In the genomic region with DNA sequence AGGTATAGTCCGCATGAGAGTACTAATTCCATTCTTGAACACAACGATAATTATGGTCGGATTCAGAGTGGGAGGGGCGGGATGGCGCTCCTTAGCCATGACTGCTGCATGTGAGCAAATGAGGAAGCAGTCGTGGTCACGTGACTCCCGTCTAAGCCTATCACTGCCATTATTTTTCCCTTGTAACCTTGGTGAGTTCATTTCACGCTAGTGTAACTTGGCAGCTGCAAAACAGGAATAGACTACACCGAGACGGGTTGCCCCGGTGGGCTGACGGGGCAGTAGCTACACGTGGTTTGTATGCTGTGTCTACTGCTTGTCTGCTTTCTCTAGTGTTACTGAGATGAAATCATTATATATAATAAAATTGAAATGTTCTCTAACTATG, we compare ENCODE assay signal across 13 mouse cellular contexts. TPM values are rescaled to one million over a fixed set of nuclear protein-coding genes. Genes with fewer than 3 reads are reported as not detected.
DNase-seq lines count a peak whose midpoint lies in the region; ATAC-seq and TF ChIP-seq lines count a peak whose summit lies in the region.
"Had no signal": no experiment of that assay in that cellular context is flagged by ENCODE, and none has a peak within 500 bp of the region (broad histone marks: within the 10 kb centered on the region; RNA-seq: fewer than 3 reads in every experiment).

No protein-coding gene starts in this region.

- H3K9ac ChIP-seq in hindbrain, postnatal 0 days (replicated peaks; ENCODE audit: low read length), result no peak overlapping the region
- no peak overlapping the region for H3K9ac ChIP-seq in hindbrain, embryonic 11.5 days (ENCODE audit: low read depth, low read length)
- H3K9ac ChIP-seq in forebrain, postnatal 0 days, result no peak overlapping the region
- H3K9ac ChIP-seq: heart, embryonic 13.5 days had no signal

- 67% methylated on average over 14 of the region's 14 CpGs for WGBS in hindbrain, postnatal 0 days
- WGBS in hindbrain, embryonic 11.5 days, result 93% methylated on average over 14 of the region's 14 CpGs
- 60% methylated on average over 14 of the region's 14 CpGs for WGBS in forebrain, postnatal 0 days

- H3ac ChIP-seq in C2C12 (ENCODE audit: control insufficient read depth, insufficient read length, low read depth), result no peak overlapping the region

- no peaks in the 10 kb centered on the region for H3K36me3 ChIP-seq in hindbrain, postnatal 0 days (ENCODE audit: insufficient read depth, low read length)
- no peaks in the 10 kb centered on the region for H3K36me3 ChIP-seq in hindbrain, embryonic 11.5 days (ENCODE audit: control insufficient read depth, insufficient read depth, low read length)
- H3K36me3 ChIP-seq in C2C12 (ENCODE audit: control insufficient read depth, insufficient read depth), result no peaks in the 10 kb centered on the region
- no peaks in the 10 kb centered on the region for H3K36me3 ChIP-seq in forebrain, postnatal 0 days (ENCODE audit: insufficient read depth)
- H3K36me3 ChIP-seq: heart, embryonic 13.5 days had no signal

- H3K4me2 ChIP-seq in hindbrain, postnatal 0 days (ENCODE audit: low read depth, low read length), result no peak overlapping the region
- no peak overlapping the region for H3K4me2 ChIP-seq in hindbrain, embryonic 11.5 days (replicated peaks; ENCODE audit: low read depth, low read length)
- peak overlapping the region; percentile 2; the same call in 1 of the 2 replicates for H3K4me2 ChIP-seq in forebrain, postnatal 0 days (ENCODE audit: low read depth)
- H3K4me2 ChIP-seq: heart, embryonic 13.5 days had no signal

- H3K79me2 ChIP-seq in C2C12 (ENCODE audit: control insufficient read depth, insufficient read depth), result no peaks in the 10 kb centered on the region

- H3K79me3 ChIP-seq in C2C12 (ENCODE audit: low read depth), result no peaks in the 10 kb centered on the region

- no peaks in the 10 kb centered on the region for H3K9me3 ChIP-seq in hindbrain, postnatal 0 days (ENCODE audit: low read length)
- H3K9me3 ChIP-seq in hindbrain, embryonic 11.5 days (ENCODE audit: control insufficient read depth, low read length), result no peaks in the 10 kb centered on the region
- H3K9me3 ChIP-seq in forebrain, postnatal 0 days (ENCODE audit: low read length), result no peaks in the 10 kb centered on the region
- H3K9me3 ChIP-seq: heart, embryonic 13.5 days had no signal

- ATAC-seq in hindbrain, postnatal 0 days, result peak; percentile 43; the same call in 1 of the 2 replicates
- no peak for ATAC-seq in hindbrain, embryonic 11.5 days (ENCODE audit: low FRiP score)
- ATAC-seq in forebrain, postnatal 0 days, result peak; percentile 92
- ATAC-seq: activated CD4-positive, CD25-positive, alpha-beta regulatory T cell, adult 4 months had no signal

- DNase-seq in hindbrain, postnatal 0 days (ENCODE audit: low spot score), result peak; percentile 39
- DNase-seq in hindbrain, embryonic 11.5 days (ENCODE audit: low spot score), result no peak
- peak; percentile 7 for DNase-seq in brain, adult 2 months (ENCODE audit: low read depth, low spot score)
- DNase-seq in forebrain, postnatal 0 days, result peak; percentile 67
- no peak for DNase-seq in thymus, postnatal 0 days (ENCODE audit: low spot score)
- DNase-seq in cerebellum, adult 11-12 months, result no peak
- DNase-seq: gastrocnemius, postnatal 10 days; lung, postnatal 36 days; thymus, postnatal 14 days had no signal

- H3K27ac ChIP-seq in hindbrain, postnatal 0 days, result no peak overlapping the region
- H3K27ac ChIP-seq in hindbrain, embryonic 11.5 days (ENCODE audit: low read depth, low read length), result no peak overlapping the region
- H3K27ac ChIP-seq in forebrain, postnatal 0 days (ENCODE audit: low read depth, low read length), result no peak overlapping the region
- H3K27ac ChIP-seq: heart, embryonic 13.5 days had no signal

- TF ChIP-seq CTCF in hindbrain, postnatal 0 days (IDR thresholded peaks at IDR 0.05; ENCODE audit: low read depth), result no peak
- TF ChIP-seq CTCF in C2C12 (IDR thresholded peaks at IDR 0.05; ENCODE audit: control insufficient read depth, insufficient read depth, insufficient read length), result no peak
- no peak for TF ChIP-seq CTCF in forebrain, postnatal 0 days (IDR thresholded peaks at IDR 0.05; ENCODE audit: low read depth)

- H3K4me3 ChIP-seq in hindbrain, postnatal 0 days (ENCODE audit: low read length), result no peak overlapping the region
- no peak overlapping the region for H3K4me3 ChIP-seq in hindbrain, embryonic 11.5 days (ENCODE audit: low read depth, low read length)
- H3K4me3 ChIP-seq in C2C12 (ENCODE audit: insufficient read depth, poor library complexity, severe bottlenecking), result no peak overlapping the region
- H3K4me3 ChIP-seq in forebrain, postnatal 0 days (ENCODE audit: low read depth, low read length), result no peak overlapping the region
- H3K4me3 ChIP-seq: heart, embryonic 13.5 days; myocyte had no signal

- H3K4me1 ChIP-seq in hindbrain, postnatal 0 days (ENCODE audit: insufficient read depth, low read length), result 0 out of 2 replicates have a peak, but pooled peaks cover 3% of the 10 kb centered on the region
- H3K4me1 ChIP-seq in hindbrain, embryonic 11.5 days (replicated peaks; ENCODE audit: control insufficient read depth, insufficient read depth, low read length), result no peaks in the 10 kb centered on the region
- no peaks in the 10 kb centered on the region for H3K4me1 ChIP-seq in forebrain, postnatal 0 days (ENCODE audit: insufficient read depth)

- no peaks in the 10 kb centered on the region for H3K27me3 ChIP-seq in hindbrain, postnatal 0 days (ENCODE audit: insufficient read depth, low read length)
- H3K27me3 ChIP-seq in hindbrain, embryonic 11.5 days (ENCODE audit: control insufficient read depth, insufficient read depth, low read length), result no peaks in the 10 kb centered on the region
- peaks cover 13% of the 10 kb centered on the region for H3K27me3 ChIP-seq in C2C12 (ENCODE audit: control insufficient read depth, insufficient read depth, insufficient read length)
- H3K27me3 ChIP-seq in forebrain, postnatal 0 days (ENCODE audit: insufficient read depth, low read length), result no peaks in the 10 kb centered on the region

TF ChIP-seq in C2C12, 6 proteins besides CTCF, POLR2A, EP300 and RAD21:
- TF ChIP-seq USF1 (IDR thresholded peaks at IDR 0.05; ENCODE audit: low read depth) (peak; percentile 46), MAX (IDR thresholded peaks at IDR 0.05) (no peak)

RNA-seq across cellular contexts. Expression of a gene that starts 25.1 kb away (rescaled TPM):
- total RNA-seq in hindbrain, postnatal 0 days (2014; rRNA removed), result 3.6 and 4.5 TPM in 2 replicates
- 0.89 and 1.0 TPM in 2 replicates for polyA plus RNA-seq in hindbrain, postnatal 0 days (2015; fragmentation: Nextera tagmentation; extraction: Ambion mirVana)
- polyA plus RNA-seq in hindbrain, embryonic 11.5 days (2014; fragmentation: Nextera tagmentation; extraction: Ambion mirVana), result 2.8 and 3.6 TPM in 2 replicates
- polyA plus RNA-seq in C2C12 (2012; fragmentation: generic; extraction: Trizol), result 0.36 TPM
- 2.5 and 3.1 TPM in 2 replicates for total RNA-seq in forebrain, postnatal 0 days (2014; rRNA removed)
- polyA plus RNA-seq in forebrain, postnatal 0 days (2015; fragmentation: Nextera tagmentation; extraction: Ambion mirVana), result 1.1 and 1.6 TPM in 2 replicates
- polyA plus RNA-seq in thymus, postnatal 0 days (2015; fragmentation: Nextera tagmentation; extraction: Ambion mirVana), result 0.07 and 0.21 TPM in 2 replicates
- polyA plus RNA-seq: activated CD4-positive, CD25-positive, alpha-beta regulatory T cell, adult 4 months had no signal

RNA-seq across cellular contexts. Expression of a gene that starts 56.3 kb away (rescaled TPM):
- 5.5 and 7.1 TPM in 2 replicates for total RNA-seq in hindbrain, postnatal 0 days (2014; rRNA removed)
- 5.6 and 5.9 TPM in 2 replicates for polyA plus RNA-seq in hindbrain, postnatal 0 days (2015; fragmentation: Nextera tagmentation; extraction: Ambion mirVana)
- polyA plus RNA-seq in hindbrain, embryonic 11.5 days (2014; fragmentation: Nextera tagmentation; extraction: Ambion mirVana), result 15.7 and 16.4 TPM in 2 replicates
- 5.8 TPM for polyA plus RNA-seq in C2C12 (2012; fragmentation: generic; extraction: Trizol)
- total RNA-seq in forebrain, postnatal 0 days (2014; rRNA removed), result 8.1 and 9.1 TPM in 2 replicates
- polyA plus RNA-seq in forebrain, postnatal 0 days (2015; fragmentation: Nextera tagmentation; extraction: Ambion mirVana), result 8.8 and 12.0 TPM in 2 replicates
- polyA plus RNA-seq in thymus, postnatal 0 days (2015; fragmentation: Nextera tagmentation; extraction: Ambion mirVana), result 16.8 and 17.4 TPM in 2 replicates

Comparison
In these comparisons a context has a peak if more than half of its experiments do, and no peak if none do; other contexts are left out.
1. DNase-seq: peak in hindbrain, postnatal 0 days (single experiment), brain, adult 2 months (single experiment) and forebrain, postnatal 0 days (single experiment); none in hindbrain, embryonic 11.5 days (single experiment), thymus, postnatal 0 days (single experiment) and cerebellum, adult 11-12 months (single experiment).